Mouse (Mus musculus): Measurements from ENCODE around the gene Olfr1132.
"Not testable (repeated sequence)": the region's sequence is repeated elsewhere in the genome, so short reads cannot be mapped to it uniquely, and the experiment has no call there.

Gene Olfr1132

DNA sequence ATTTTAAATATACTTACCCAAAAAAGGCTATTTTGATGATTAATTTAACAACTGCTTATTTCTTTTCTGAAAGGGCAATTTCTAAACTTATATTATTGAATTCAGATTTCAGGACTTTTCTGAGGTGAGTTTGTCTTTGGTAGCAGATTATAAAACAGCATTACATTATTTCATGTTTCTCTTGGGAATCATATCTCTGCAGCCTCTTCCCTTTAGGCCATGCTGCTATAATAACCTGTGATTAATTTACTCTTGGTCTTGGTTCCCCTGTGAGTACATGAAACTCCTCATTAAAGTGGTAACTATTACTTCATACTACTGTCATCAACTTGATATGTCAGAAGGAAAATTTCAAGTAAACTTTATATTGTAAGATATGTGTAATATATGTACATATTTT is at the start of gene Olfr1132:
Gene Olfr1132, minus strand, starts transcription at position 101 of the 400 bp plus-strand sequence.
- CTCF ChIA-PET: no interaction called here

DNA sequence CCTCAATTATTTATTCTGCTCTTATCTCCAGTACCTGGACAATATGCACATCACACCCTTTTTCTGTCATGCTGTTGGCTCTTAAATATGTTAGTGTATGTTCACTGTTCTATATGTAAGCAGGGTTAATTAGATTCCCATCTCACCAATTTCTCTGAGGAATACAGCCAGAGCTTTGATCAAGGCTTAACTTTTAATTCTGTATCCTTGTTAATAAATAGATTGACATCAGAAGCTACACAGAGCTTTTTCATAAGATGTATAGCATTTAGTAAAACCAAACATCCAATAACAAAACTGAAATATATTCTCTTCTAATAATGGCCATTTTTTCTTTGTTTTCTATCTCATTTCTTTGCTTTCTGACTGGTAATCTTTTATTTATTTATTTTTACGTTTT is 36.2 kb upstream of the Olfr1132 start, which contains the start of gene Olfr1135:
Gene Olfr1135, minus strand, starts transcription at position 101 of the 400 bp plus-strand sequence.
- CTCF ChIA-PET: no interaction called here

DNA sequence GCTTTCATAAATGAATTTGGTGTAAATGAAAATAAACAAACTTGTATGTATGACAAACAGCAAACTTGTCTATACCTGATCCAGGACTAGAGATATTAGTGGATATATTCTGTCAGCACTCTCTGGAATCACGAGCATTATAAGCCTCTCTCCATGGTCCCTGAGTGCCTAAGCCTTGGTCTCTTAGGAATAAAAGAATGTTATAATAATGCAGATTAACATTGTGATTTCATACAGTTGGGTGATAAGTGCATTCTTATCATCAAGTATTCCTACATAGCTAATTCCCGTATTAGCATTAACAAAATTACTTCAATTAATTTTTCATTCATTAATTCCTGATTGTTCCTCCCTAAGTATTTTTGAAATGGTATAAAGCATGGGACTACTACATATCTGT is 21.0 kb upstream of the Olfr1132 start, which contains the start of gene Olfr1134:
Gene Olfr1134, minus strand, starts transcription at position 101 of the 400 bp plus-strand sequence.
- CTCF ChIA-PET: no interaction called here

DNA sequence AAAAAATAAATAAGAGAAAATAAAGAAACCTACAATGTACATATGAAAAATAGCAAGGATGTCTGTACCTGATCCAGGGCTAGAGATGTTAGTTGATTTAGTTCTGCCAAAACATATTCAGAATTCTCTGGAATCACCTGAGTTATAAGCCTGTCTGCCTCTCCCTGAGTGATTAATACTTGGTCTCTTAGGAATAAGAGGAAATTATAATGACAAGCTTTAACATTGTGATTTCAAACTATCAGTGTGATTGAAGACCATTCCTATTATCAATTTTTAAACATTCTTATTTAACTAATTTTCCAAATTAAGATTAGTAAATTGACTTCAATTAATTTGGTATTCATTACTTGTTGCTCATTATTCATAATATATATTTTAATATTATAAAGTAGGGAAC is 9.9 kb upstream of the Olfr1132 start, which contains the start of gene Olfr1133:
Gene Olfr1133, minus strand, starts transcription at position 101 of the 400 bp plus-strand sequence.
- CTCF ChIA-PET: no interaction called here

DNA sequence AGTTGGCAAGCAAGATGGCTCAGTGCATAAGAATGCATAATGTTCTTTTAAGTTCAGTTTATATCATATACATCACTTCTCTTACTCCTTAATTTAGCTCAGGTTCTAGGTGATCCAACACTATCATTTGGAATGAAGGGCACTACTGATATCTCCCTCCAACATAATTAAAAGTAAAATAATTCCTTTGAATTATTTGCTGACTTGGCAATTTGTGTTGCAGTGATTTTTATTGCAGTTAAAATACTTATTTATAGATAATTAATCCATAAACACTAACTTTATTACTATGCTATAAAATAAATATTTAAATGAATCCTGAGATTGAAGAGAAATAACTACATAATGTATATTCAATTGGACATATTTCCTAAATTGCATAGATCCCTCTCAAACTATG is 5.1 kb upstream of the Olfr1132 start:
- CTCF ChIA-PET: no interaction called here

DNA sequence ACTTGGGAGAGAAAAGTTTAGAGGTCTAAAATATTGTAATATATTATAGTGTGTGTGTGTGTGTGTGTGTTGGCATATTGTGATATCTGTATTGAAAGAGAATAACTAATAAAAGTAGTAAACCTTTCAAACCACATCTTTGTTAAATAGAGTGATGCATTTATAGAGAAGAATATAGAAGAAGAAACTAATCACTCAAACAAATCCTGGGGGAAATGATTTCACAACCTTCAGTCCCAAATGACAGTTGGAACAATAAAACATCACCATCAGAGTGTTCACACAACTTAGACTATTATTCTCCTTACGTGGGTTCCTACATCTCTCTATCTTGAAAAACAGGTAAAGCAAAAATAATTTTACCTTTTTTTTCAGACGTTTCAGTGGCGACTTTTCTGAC is 10.5 kb downstream of the Olfr1132 start, which contains the start of gene Olfr1131:
Gene Olfr1131, plus strand, starts transcription at position 301 of the 400 bp plus-strand sequence.
- CTCF ChIA-PET: no interaction called here

DNA sequence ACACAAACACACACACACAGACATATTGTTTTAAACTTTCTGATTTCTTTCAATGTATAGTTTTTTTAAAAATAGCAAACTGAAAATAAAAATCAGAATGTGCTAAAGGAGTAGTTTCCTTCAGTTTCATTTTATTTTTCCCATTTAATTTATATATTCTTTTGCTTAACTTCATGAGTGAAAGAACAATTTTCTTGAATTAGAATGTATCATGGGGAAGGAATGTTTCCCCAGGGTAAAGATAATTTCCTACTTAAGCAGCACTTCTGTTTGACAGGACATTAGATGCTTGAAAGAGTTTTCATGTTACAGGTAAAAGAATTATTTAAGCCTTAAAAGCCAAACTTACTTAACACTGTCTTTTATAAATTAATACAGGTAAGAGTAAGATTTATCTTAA is 31.4 kb downstream of the Olfr1132 start, which contains the start of gene Olfr1130:
Gene Olfr1130, plus strand, starts transcription at position 301 of the 400 bp plus-strand sequence.
- CTCF ChIA-PET: not testable (repeated sequence)

Data from spleen, embryonic (tissue).